Comparison of ENCODE assay signal across 8 mouse cellular contexts in genomic region chr11:74946348-74946747, GRCm38 (mm10). TPM values are rescaled to one million over a fixed set of nuclear protein-coding genes. Genes with fewer than 3 reads are reported as not detected.
DNase-seq lines count a peak whose midpoint lies in the region; ATAC-seq and TF ChIP-seq lines count a peak whose summit lies in the region.

No protein-coding gene starts in this region.

- no peaks in the 10 kb centered on the region for H3K9me3 ChIP-seq in kidney, postnatal 0 days (replicated peaks; ENCODE audit: low read length)

- no peak overlapping the region for H3K27ac ChIP-seq in kidney, postnatal 0 days

- 70% methylated on average over 3 of the region's 3 CpGs for WGBS in kidney, postnatal 0 days

- H3K4me3 ChIP-seq in kidney, postnatal 0 days (replicated peaks; ENCODE audit: low read depth, low read length): no peak overlapping the region

- no peak overlapping the region for H3K9ac ChIP-seq in kidney, postnatal 0 days (ENCODE audit: low read depth, low read length)

- H3K4me2 ChIP-seq in kidney, postnatal 0 days (ENCODE audit: low read length): no peak overlapping the region

- H3K36me3 ChIP-seq in kidney, postnatal 0 days (ENCODE audit: insufficient read depth, low read length): peaks cover 18% of the 10 kb centered on the region

- peak; percentile 86 for DNase-seq in kidney, postnatal 0 days (ENCODE audit: low spot score)
- DNase-seq in kidney, adult 11 months: no peak
- DNase-seq in CD4-positive, CD25-positive, alpha-beta regulatory T cell, adult 2 months (ENCODE audit: low read depth, low spot score): peak; percentile 69
- DNase-seq in MN1 (ENCODE audit: low spot score): peak; percentile 51
- DNase-seq in right cerebral cortex, postnatal 4 days: no peak
- no peak for DNase-seq in urinary bladder, adult 2 months (ENCODE audit: low spot score)
- no peak for DNase-seq in spleen, adult 18-20 months

- no peaks in the 10 kb centered on the region for H3K4me1 ChIP-seq in kidney, postnatal 0 days (replicated peaks; ENCODE audit: insufficient read depth, low read length)

- no peak for ATAC-seq in kidney, postnatal 0 days (replicated peaks; ENCODE audit: low FRiP score, low read depth)
- ATAC-seq in granulocyte monocyte progenitor cell, adult 5-6 weeks (replicated peaks; ENCODE audit: poor library complexity, severe bottlenecking): peak; percentile 69

- peak; percentile 84 for TF ChIP-seq CTCF in kidney, postnatal 0 days (IDR thresholded peaks at IDR 0.05; ENCODE audit: low read depth)

- H3K27me3 ChIP-seq in kidney, postnatal 0 days (ENCODE audit: insufficient read depth, low read length): no peaks in the 10 kb centered on the region

RNA-seq across cellular contexts. Expression of gene Srr, which starts 20.6 kb away (rescaled TPM):
- 23.3 and 24.4 TPM in 2 replicates for polyA plus RNA-seq in kidney, postnatal 0 days (2015; fragmentation: Nextera tagmentation; extraction: Ambion mirVana)
- total RNA-seq in granulocyte monocyte progenitor cell, adult 5-6 weeks (2014; fragmentation: Nextera tagmentation): 5.6 and 16.8 TPM in 2 replicates
- total RNA-seq in granulocyte monocyte progenitor cell, adult 5-6 weeks (2017): 3.2 and 10.2 TPM in 2 replicates
- polyA plus RNA-seq in urinary bladder, adult 2 months (2012; rRNA removed): 16.5 and 23.3 TPM in 2 replicates

RNA-seq across cellular contexts. Expression of gene Smg6, which starts 20.7 kb away (rescaled TPM):
- 11.9 and 12.5 TPM in 2 replicates for polyA plus RNA-seq in kidney, postnatal 0 days (2015; fragmentation: Nextera tagmentation; extraction: Ambion mirVana)
- 26.8 and 26.9 TPM in 2 replicates for total RNA-seq in granulocyte monocyte progenitor cell, adult 5-6 weeks (2014; fragmentation: Nextera tagmentation)
- total RNA-seq in granulocyte monocyte progenitor cell, adult 5-6 weeks (2017): 24.3 and 26.1 TPM in 2 replicates
- 29.4 and 33.8 TPM in 2 replicates for polyA plus RNA-seq in urinary bladder, adult 2 months (2012; rRNA removed)

RNA-seq across cellular contexts. Expression of gene Tsr1, which starts 48.5 kb away (rescaled TPM):
- polyA plus RNA-seq in kidney, postnatal 0 days (2015; fragmentation: Nextera tagmentation; extraction: Ambion mirVana): 31.6 and 32.7 TPM in 2 replicates
- total RNA-seq in granulocyte monocyte progenitor cell, adult 5-6 weeks (2014; fragmentation: Nextera tagmentation): 52.4 and 58.6 TPM in 2 replicates
- 87.9 and 96.7 TPM in 2 replicates for total RNA-seq in granulocyte monocyte progenitor cell, adult 5-6 weeks (2017)
- polyA plus RNA-seq in urinary bladder, adult 2 months (2012; rRNA removed): 21.0 and 24.0 TPM in 2 replicates

RNA-seq across cellular contexts. Expression of gene Sgsm2, which starts 49.5 kb away (rescaled TPM):
- polyA plus RNA-seq in kidney, postnatal 0 days (2015; fragmentation: Nextera tagmentation; extraction: Ambion mirVana): 4.9 TPM in 2 replicates
- 6.7 and 8.9 TPM in 2 replicates for total RNA-seq in granulocyte monocyte progenitor cell, adult 5-6 weeks (2014; fragmentation: Nextera tagmentation)
- 2.8 and 3.0 TPM in 2 replicates for total RNA-seq in granulocyte monocyte progenitor cell, adult 5-6 weeks (2017)
- polyA plus RNA-seq in urinary bladder, adult 2 months (2012; rRNA removed): 17.9 and 19.8 TPM in 2 replicates

Comparison
In these comparisons a context has a peak if more than half of its experiments do, and no peak if none do; other contexts are left out.
1. DNase-seq: peak in kidney, postnatal 0 days (single experiment), CD4-positive, CD25-positive, alpha-beta regulatory T cell, adult 2 months (single experiment) and MN1 (single experiment); none in kidney, adult 11 months (single experiment), right cerebral cortex, postnatal 4 days (single experiment), urinary bladder, adult 2 months (single experiment) and spleen, adult 18-20 months (0 of 2).